Mouse (Mus musculus) leukemia stem cell, adult 10-12 weeks (primary cell): ENCODE data around the gene Pold3. TPM values are rescaled to one million over a fixed set of nuclear protein-coding genes. Genes with fewer than 3 reads are reported as not detected.

Source experiments
- polyA plus RNA-seq: library from polyadenylated mRNA; stranded (reverse); fragments of >175 nt; gene quantifications from 2 replicates; pipeline ENCODE4 v1.2.3, GENCODE M21; 2012; ENCODE audit warnings: low replicate concordance

Pold3 gene
- 5.8 and 6.0 TPM in 2 replicates for polyA plus RNA-seq

GRCm38 (mm10) chr7:100121376-100121789 is at the start of gene Pold3:
Pold3 (minus strand) TSS chr7:100121565.

DNA sequence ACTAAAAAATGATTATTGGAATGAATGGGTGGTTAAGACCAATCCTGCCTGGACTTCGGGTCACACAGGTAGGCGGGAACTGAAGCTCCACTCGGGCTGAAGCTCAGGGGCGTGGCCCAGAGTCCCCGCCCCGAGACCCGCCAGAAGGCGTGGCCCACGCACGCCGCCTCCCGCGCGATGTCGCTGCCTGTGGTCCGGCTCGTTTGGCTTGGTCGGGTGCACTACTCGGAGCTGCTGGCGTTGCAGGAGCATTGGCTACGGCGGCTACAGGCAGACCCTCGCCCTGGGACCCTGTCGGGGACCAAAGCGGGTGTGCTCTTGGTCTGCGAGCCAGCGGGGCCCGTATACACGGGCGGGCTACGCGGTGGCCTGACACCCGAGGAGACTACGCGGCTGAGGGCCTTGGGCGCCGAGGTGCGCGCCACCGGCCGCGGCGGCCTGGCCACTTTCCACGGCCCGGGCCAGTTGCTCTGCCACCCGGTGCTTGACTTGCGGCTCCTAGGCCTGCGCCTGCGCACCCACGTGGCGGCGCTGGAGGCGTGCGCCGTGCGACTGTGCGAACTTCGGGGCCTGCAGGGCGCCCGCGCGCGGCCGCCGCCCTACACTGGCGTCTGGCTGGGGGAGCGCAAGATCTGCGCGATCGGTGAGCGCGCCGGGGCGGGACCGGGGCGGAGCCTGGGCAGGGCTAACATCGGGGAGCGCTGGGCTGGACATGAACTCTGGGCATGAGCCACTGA is 37.9 kb upstream of the Pold3 start, which contains the start of gene Lipt2:
TSS of gene Lipt2 (plus strand) at position 173 of the 737 bp plus-strand sequence.

Other genes starting within 250 kb of the Pold3 start
- 1.6 and 2.2 TPM in 2 replicates for gene Rnf169, start 141.1 kb downstream of the Pold3 start, polyA plus RNA-seq
- gene Chrdl2, start 115.4 kb downstream of the Pold3 start, polyA plus RNA-seq: not detected in 2 replicates
- 2.5 and 4.8 TPM in 2 replicates for gene Lipt2, start 37.7 kb upstream of the Pold3 start, polyA plus RNA-seq
- not detected in 2 replicates for gene Kcne3, start 54.9 kb upstream of the Pold3 start, polyA plus RNA-seq
- 13.3 and 18.2 TPM in 2 replicates for gene Pgm2l1, start 105.8 kb upstream of the Pold3 start, polyA plus RNA-seq
- 0.09 TPM in 1 of 2 replicates, not detected in the other for gene P4ha3, start 164.0 kb upstream of the Pold3 start, polyA plus RNA-seq